Mouse (Mus musculus): ENCODE results near the gene Ajuba. TPM values are rescaled to one million over a fixed set of nuclear protein-coding genes. Genes with fewer than 3 reads are reported as not detected.

The Ajuba gene
- polyA plus RNA-seq, 1 experiment from 2014 or later = 2.3 TPM

DNA sequence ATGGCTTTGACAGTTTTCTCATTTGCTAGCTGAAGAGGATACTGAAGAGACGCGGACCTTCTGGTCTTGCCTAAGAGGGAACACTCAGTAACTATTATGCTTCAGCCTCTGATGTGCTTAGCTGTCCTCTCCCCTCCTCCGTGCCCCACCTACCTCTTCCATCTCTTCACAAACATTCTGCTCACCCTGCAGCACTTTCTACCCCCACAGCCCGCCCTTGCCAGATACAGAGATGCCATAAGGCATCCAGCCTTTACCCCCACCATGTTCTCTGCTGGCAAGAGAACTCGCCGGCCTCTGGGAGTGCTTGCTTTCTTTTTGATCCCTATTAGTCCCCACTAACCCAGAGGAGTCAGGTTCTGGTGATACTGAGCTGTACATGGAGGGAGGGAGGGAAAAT lies 33.3 kb upstream of the Ajuba start:
- H3K9me3 ChIP-seq (ENCODE audit: control insufficient read depth, low read length) = no peaks in the 10 kb centered on the region
- H3K27ac ChIP-seq (ENCODE audit: low read depth, low read length) = no peak overlapping the region
- no peak for ATAC-seq (ENCODE audit: low read depth)
- H3K36me3 ChIP-seq (ENCODE audit: control insufficient read depth, insufficient read depth, low read length) = peaks cover 15% of the 10 kb centered on the region; the same call in 1 of the 2 replicates
- H3K9ac ChIP-seq (replicated peaks; ENCODE audit: low read depth, low read length) = no peak overlapping the region
- no peaks in the 10 kb centered on the region for H3K4me1 ChIP-seq (ENCODE audit: control insufficient read depth, insufficient read depth, low read length)
- WGBS = 84% methylated on average over 6 of the region's 6 CpGs
- no peaks in the 10 kb centered on the region for H3K27me3 ChIP-seq (ENCODE audit: control insufficient read depth, insufficient read depth, low read length)
- no peak overlapping the region for H3K4me2 ChIP-seq (ENCODE audit: low read depth, low read length)
- no peak overlapping the region for H3K4me3 ChIP-seq (ENCODE audit: low read depth, low read length)

DNA sequence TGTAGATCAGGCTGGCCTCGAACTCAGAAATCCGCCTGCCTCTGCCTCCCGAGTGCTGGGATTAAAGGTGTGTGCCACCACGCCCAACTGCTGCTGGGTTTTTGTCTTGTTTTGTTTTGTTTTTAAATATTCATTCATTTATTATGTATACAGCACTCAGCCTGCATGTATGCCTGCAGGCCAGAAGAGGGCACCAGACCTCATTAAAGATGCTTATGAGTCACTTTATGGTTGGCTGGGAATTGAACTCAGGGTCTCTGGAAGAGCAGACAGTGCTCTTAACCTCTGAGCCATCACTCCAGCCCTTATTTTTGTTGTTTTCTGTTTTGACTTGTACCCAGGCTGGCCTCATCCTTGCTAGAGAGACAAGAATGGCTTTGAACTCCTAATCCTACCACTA lies 32.6 kb upstream of the Ajuba start:
- Histone ChIP-seq H3K4me2 (ENCODE audit: low read depth, low read length) (no peak overlapping the region), H3K27me3 (ENCODE audit: control insufficient read depth, insufficient read depth, low read length) (no peaks in the 10 kb centered on the region), H3K9me3 (ENCODE audit: control insufficient read depth, low read length) (no peaks in the 10 kb centered on the region), H3K9ac (replicated peaks; ENCODE audit: low read depth, low read length) (no peak overlapping the region), H3K4me3 (ENCODE audit: low read depth, low read length) (no peak overlapping the region), H3K4me1 (ENCODE audit: control insufficient read depth, insufficient read depth, low read length) (peaks cover 5% of the 10 kb centered on the region; the same call in 1 of the 2 replicates), H3K27ac (ENCODE audit: low read depth, low read length) (no peak overlapping the region), H3K36me3 (ENCODE audit: control insufficient read depth, insufficient read depth, low read length) (peaks cover 15% of the 10 kb centered on the region; the same call in 1 of the 2 replicates)
- 79% methylated on average over 4 of the region's 4 CpGs for WGBS
- no peak for ATAC-seq (ENCODE audit: low read depth)

DNA sequence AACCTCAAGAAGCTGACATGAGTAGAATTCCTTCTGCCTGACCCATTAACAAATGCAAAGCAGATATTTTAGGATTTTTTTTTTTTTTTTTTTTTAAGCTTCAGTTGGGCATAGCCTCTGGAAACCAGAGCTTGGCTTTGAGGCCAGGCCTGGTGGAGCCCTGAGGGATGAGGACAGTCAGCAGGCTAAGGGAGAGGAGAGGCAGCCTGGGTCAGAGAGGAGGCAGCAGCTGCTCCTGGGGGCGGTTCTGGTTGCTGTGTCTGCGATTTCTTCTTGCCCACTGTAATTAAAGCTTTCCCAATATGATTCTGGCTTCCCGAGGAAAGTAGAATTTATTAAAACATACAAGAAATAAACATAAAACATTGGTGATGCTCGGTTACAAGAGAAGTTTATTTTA lies 31.9 kb upstream of the Ajuba start:
- Histone ChIP-seq H3K4me2 (ENCODE audit: low read depth, low read length) (no peak overlapping the region), H3K27ac (ENCODE audit: low read depth, low read length) (no peak overlapping the region), H3K4me1 (ENCODE audit: control insufficient read depth, insufficient read depth, low read length) (peaks cover 7% of the 10 kb centered on the region; the same call in 1 of the 2 replicates), H3K9me3 (ENCODE audit: control insufficient read depth, low read length) (no peaks in the 10 kb centered on the region), H3K27me3 (ENCODE audit: control insufficient read depth, insufficient read depth, low read length) (no peaks in the 10 kb centered on the region), H3K36me3 (ENCODE audit: control insufficient read depth, insufficient read depth, low read length) (peaks cover 15% of the 10 kb centered on the region; the same call in 1 of the 2 replicates), H3K9ac (replicated peaks; ENCODE audit: low read depth, low read length) (no peak overlapping the region), H3K4me3 (ENCODE audit: low read depth, low read length) (no peak overlapping the region)
- ATAC-seq (ENCODE audit: low read depth) = no peak
- 69% methylated on average over 4 of the region's 4 CpGs for WGBS

DNA sequence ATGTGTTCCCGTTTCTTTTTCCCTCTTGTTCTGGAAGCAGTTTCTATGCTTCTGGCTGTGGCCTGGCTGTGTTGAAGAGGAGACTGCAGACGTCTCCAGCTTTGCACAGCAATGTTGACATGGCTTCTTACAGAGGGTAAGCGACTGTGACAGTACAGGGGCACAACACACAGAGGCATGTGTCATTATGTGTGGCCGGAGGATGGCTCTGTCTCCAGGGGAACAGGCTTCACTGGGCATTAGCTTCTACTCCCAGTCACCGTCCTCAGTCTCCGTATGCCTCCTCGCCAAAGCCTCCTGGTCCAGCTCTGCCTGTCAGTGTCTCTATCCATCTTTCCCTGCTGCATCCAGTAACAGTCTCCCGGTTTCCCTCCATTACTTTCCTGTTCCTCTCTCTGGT lies 29.9 kb upstream of the Ajuba start:
- WGBS = 49% methylated on average over 8 of the region's 8 CpGs
- H3K9ac ChIP-seq (replicated peaks; ENCODE audit: low read depth, low read length) = no peak overlapping the region
- ATAC-seq (ENCODE audit: low read depth) = no peak
- H3K36me3 ChIP-seq (ENCODE audit: control insufficient read depth, insufficient read depth, low read length) = 0 out of 2 replicates have a peak, but pooled peaks cover 6% of the 10 kb centered on the region
- H3K9me3 ChIP-seq (ENCODE audit: control insufficient read depth, low read length) = no peaks in the 10 kb centered on the region
- H3K4me2 ChIP-seq (ENCODE audit: low read depth, low read length) = no peak overlapping the region
- H3K4me3 ChIP-seq (ENCODE audit: low read depth, low read length) = no peak overlapping the region
- no peaks in the 10 kb centered on the region for H3K27me3 ChIP-seq (ENCODE audit: control insufficient read depth, insufficient read depth, low read length)
- H3K4me1 ChIP-seq (ENCODE audit: control insufficient read depth, insufficient read depth, low read length) = peaks cover 17% of the 10 kb centered on the region; the same call in 1 of the 2 replicates
- no peak overlapping the region for H3K27ac ChIP-seq (ENCODE audit: low read depth, low read length)

DNA sequence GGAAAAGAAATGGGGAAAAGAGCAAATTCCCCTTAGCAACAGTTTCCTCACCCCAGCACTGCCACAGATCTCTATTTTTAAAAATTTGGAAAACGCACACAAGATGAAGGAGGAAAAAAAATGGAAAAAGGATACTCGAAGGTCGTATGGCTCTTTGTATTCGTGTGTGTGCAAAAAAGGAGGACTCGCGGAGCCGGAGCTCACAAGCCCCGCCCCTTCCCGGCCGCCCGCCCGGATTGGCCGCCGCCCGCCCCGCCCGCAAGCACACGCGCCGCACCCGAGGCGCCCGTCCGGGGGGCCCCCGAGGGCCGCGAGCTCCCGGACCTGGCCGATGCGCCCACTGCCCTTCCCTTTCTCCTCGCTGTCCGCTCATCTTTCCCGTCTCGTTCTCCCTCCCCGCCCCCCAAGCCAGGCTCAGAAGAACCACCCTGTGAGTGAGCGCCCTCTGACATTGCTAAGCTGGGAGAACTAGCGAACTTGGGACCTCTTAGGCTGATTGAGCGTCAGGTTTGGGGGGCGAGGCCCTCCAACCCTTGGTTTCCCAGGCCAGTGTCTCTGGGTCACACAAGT lies 28.5 kb upstream of the Ajuba start, which contains the start of gene 4931414P19Rik:
Gene 4931414P19Rik (minus strand): TSS at position 242 of the 570 bp plus-strand sequence.
- Histone ChIP-seq H3K4me3 (ENCODE audit: low read depth, low read length) (peak within 1 kb of the TSS; percentile 35), H3K9ac (replicated peaks; ENCODE audit: low read depth, low read length) (peak within 1 kb of the TSS; percentile 25; the same call in 1 of the 2 replicates), H3K36me3 (ENCODE audit: control insufficient read depth, insufficient read depth, low read length) (no peaks in the 10 kb centered on the region), H3K4me2 (ENCODE audit: low read depth, low read length) (peak within 1 kb of the TSS; percentile 51), H3K27ac (ENCODE audit: low read depth, low read length) (peak within 1 kb of the TSS; percentile 72), H3K4me1 (ENCODE audit: control insufficient read depth, insufficient read depth, low read length) (peaks cover 17% of the 10 kb centered on the region; the same call in 1 of the 2 replicates), H3K9me3 (ENCODE audit: control insufficient read depth, low read length) (no peaks in the 10 kb centered on the region), H3K27me3 (ENCODE audit: control insufficient read depth, insufficient read depth, low read length) (no peaks in the 10 kb centered on the region)
- 1% methylated on average over 33 of the region's 39 CpGs for WGBS
- ATAC-seq (ENCODE audit: low read depth) = peak; percentile 29; the same call in 1 of the 2 replicates

DNA sequence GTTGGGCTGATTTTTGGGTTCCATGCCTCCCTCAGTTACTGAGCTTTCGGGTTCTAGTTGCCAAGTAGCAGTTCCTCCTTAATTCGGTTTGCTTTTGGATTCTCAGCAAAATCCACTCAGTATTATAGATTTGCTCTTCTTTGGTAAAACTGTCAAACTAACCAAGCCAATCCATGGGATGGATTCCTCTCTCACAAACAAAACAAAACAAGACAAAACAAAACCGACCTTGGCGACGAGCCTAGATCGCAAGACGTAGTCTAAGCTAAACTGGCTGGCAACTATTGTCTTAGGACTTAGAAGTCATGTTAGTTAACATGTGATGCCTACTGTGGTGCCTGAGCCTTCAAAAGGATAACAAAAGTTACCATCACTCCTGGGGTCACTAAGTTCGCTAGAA lies 26.3 kb upstream of the Ajuba start:
- peak overlapping the region; percentile 96 for H3K27ac ChIP-seq (ENCODE audit: low read depth, low read length)
- no peaks in the 10 kb centered on the region for H3K27me3 ChIP-seq (ENCODE audit: control insufficient read depth, insufficient read depth, low read length)
- H3K9me3 ChIP-seq (ENCODE audit: control insufficient read depth, low read length) = no peaks in the 10 kb centered on the region
- H3K4me1 ChIP-seq (ENCODE audit: control insufficient read depth, insufficient read depth, low read length) = peaks cover 17% of the 10 kb centered on the region; the same call in 1 of the 2 replicates
- peak overlapping the region; percentile 56 for H3K4me3 ChIP-seq (ENCODE audit: low read depth, low read length)
- no peaks in the 10 kb centered on the region for H3K36me3 ChIP-seq (ENCODE audit: control insufficient read depth, insufficient read depth, low read length)
- H3K4me2 ChIP-seq (ENCODE audit: low read depth, low read length) = peak overlapping the region; percentile 48
- no peak overlapping the region for H3K9ac ChIP-seq (replicated peaks; ENCODE audit: low read depth, low read length)
- 83% methylated on average over 8 of the region's 8 CpGs for WGBS
- no peak for ATAC-seq (ENCODE audit: low read depth)

DNA sequence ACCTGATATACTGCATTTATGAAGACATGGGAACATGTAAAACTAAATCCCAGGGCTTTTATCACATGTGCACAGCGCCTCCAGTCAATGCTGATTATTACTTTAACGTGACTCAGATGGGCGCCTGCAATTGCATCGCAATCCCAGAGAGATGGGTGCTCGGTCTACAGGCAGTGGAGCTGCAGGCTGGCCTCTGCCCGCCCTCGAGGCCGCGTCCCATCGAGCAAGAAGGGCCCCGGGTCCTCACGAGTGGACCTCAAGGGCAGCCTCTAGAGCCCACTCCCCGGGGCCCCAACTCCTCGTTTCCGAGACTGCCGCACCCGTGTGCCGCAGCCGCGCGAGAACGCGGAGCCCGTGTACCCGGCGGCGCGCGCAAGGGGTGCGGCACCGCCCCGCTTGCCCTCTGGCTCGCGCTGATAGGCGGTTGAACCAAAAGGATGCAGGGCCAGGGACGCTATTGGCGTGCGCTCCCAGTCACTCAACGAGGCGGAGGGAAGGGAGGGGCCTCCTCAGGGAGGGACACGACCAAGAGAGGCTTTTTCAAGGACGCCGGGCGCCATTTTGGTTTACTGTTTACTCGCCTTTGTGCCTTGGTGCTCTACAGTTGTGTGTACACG lies 25.8 kb upstream of the Ajuba start:
- Histone ChIP-seq H3K4me3 (ENCODE audit: low read depth, low read length) (peak overlapping the region; percentile 56), H3K36me3 (ENCODE audit: control insufficient read depth, insufficient read depth, low read length) (no peaks in the 10 kb centered on the region), H3K4me2 (ENCODE audit: low read depth, low read length) (peak overlapping the region; percentile 48), H3K27me3 (ENCODE audit: control insufficient read depth, insufficient read depth, low read length) (no peaks in the 10 kb centered on the region), H3K27ac (ENCODE audit: low read depth, low read length) (peak overlapping the region; percentile 96), H3K9me3 (ENCODE audit: control insufficient read depth, low read length) (no peaks in the 10 kb centered on the region), H3K4me1 (ENCODE audit: control insufficient read depth, insufficient read depth, low read length) (peaks cover 17% of the 10 kb centered on the region; the same call in 1 of the 2 replicates), H3K9ac (replicated peaks; ENCODE audit: low read depth, low read length) (peak overlapping the region; percentile 73)
- WGBS = under 1% methylated on average over 46 of the region's 46 CpGs
- ATAC-seq (ENCODE audit: low read depth) = peak; percentile 99

DNA sequence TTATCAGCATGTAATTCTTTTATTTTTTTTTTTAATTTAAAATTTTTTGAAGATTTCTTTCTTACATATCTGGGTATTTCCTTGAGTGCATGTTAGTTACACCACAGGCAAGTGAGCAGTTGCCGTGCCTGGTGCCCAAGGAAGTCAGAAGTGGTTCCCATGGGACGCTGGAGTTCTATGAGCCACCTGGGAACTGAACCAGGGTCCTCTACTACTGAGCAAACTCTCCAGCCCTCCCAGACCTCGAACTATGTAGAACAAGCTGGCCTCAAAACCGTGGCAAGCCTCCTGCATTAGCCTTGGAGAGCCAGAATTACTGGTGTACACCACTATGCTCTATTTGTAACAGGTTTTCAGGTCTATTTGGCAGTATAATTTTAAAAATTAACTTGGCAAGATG lies 25.3 kb upstream of the Ajuba start:
- ATAC-seq (ENCODE audit: low read depth) = peak; percentile 26; the same call in 1 of the 2 replicates

DNA sequence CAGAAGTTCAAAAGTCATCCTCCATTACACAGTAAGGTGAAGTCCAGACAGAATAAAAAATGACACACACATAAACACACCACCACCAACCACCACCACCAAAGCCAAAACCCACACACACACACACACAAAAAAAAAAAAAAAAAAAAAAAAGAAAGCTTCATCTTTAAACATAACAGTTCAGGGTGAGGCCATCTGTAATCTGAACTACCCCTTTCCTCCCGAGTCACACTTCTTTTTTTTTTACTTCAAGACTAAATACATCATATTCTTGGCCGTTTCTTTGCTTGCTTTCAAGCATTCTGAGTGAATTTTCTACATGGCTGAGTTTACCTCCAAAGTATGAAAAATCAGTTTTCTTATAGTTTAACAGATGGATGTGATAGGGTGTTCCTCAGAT lies 24.2 kb upstream of the Ajuba start:
- Histone ChIP-seq H3K27ac (ENCODE audit: low read depth, low read length) (no peak overlapping the region), H3K9ac (replicated peaks; ENCODE audit: low read depth, low read length) (no peak overlapping the region), H3K9me3 (ENCODE audit: control insufficient read depth, low read length) (no peaks in the 10 kb centered on the region), H3K4me3 (ENCODE audit: low read depth, low read length) (no peak overlapping the region), H3K36me3 (ENCODE audit: control insufficient read depth, insufficient read depth, low read length) (no peaks in the 10 kb centered on the region), H3K27me3 (ENCODE audit: control insufficient read depth, insufficient read depth, low read length) (no peaks in the 10 kb centered on the region), H3K4me1 (ENCODE audit: control insufficient read depth, insufficient read depth, low read length) (peaks cover 17% of the 10 kb centered on the region; the same call in 1 of the 2 replicates), H3K4me2 (ENCODE audit: low read depth, low read length) (no peak overlapping the region)
- WGBS = 85% methylated on average over 2 of the region's 2 CpGs
- no peak for ATAC-seq (ENCODE audit: low read depth)

More for the DNA sequence above, 25.3 kb upstream of the Ajuba start:
- H3K9me3 ChIP-seq (ENCODE audit: control insufficient read depth, low read length) = no peaks in the 10 kb centered on the region
- peak overlapping the region; percentile 56 for H3K4me3 ChIP-seq (ENCODE audit: low read depth, low read length)
- WGBS = 29% methylated on average over 4 of the region's 4 CpGs
- H3K27me3 ChIP-seq (ENCODE audit: control insufficient read depth, insufficient read depth, low read length) = no peaks in the 10 kb centered on the region
- peak overlapping the region; percentile 73 for H3K9ac ChIP-seq (replicated peaks; ENCODE audit: low read depth, low read length)
- H3K4me2 ChIP-seq (ENCODE audit: low read depth, low read length) = peak overlapping the region; percentile 48
- H3K36me3 ChIP-seq (ENCODE audit: control insufficient read depth, insufficient read depth, low read length) = no peaks in the 10 kb centered on the region
- H3K4me1 ChIP-seq (ENCODE audit: control insufficient read depth, insufficient read depth, low read length) = peaks cover 17% of the 10 kb centered on the region; the same call in 1 of the 2 replicates
- peak overlapping the region; percentile 96 for H3K27ac ChIP-seq (ENCODE audit: low read depth, low read length)
